Comparison of ENCODE assay signal across 49 mouse cellular contexts in the genomic region with DNA sequence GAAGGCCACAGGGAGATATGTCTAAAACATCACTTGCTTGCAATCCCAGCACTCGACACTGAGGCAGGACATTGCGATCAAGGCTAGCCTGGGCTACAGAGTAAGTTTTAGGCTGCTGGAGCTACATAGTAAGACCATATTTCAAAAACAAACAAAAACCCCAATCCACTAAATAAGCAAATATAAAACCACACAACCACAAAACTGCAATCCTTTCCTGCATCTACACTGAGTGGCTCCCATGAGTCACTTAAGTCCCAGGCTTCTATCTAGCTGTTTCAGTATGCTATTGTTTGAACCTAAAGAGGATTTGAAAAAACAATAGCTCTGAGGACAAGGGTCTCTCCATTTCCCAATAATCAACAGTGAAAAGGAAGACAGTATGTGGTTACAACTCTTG. TPM values are rescaled to one million over a fixed set of nuclear protein-coding genes. Genes with fewer than 3 reads are reported as not detected.
"Had no signal": no experiment of that assay in that cellular context is flagged by ENCODE, and none has a peak within 500 bp of the region (broad histone marks: within the 10 kb centered on the region; RNA-seq: fewer than 3 reads in every experiment).

No protein-coding gene starts in this region.

- H3K4me3 ChIP-seq: heart, embryonic 13.5 days; heart, embryonic 15.5 days; hindbrain, embryonic 10.5 days; hindbrain, embryonic 12.5 days; hindbrain, embryonic 13.5 days; hindbrain, embryonic 15.5 days; intestine, embryonic 15.5 days; kidney, embryonic 15.5 days; layer of hippocampus, adult 2 months; left cerebral cortex, adult 2 months had no signal

- H3K27me3 ChIP-seq: heart, embryonic 13.5 days; heart, embryonic 15.5 days; hindbrain, embryonic 12.5 days; hindbrain, embryonic 13.5 days; hindbrain, embryonic 15.5 days; intestine, embryonic 15.5 days; kidney, embryonic 15.5 days had no signal

- DNase-seq: heart, postnatal 10 days; heart, postnatal 14 days; heart, postnatal 36 days; heart, postnatal 4 days; kidney, adult 11 months; kidney, adult 18-20 months; kidney, adult 2 months; kidney, adult 8-10 months; kidney, adult 9 months; kidney, postnatal 10 days; kidney, postnatal 14 days; kidney, postnatal 25 days; kidney, postnatal 36 days; kidney, postnatal 4 days; layer of hippocampus, adult 9-11 months; layer of hippocampus, postnatal 36 days had no signal

- ATAC-seq: hindbrain, embryonic 16.5 days; hindbrain, postnatal 0 days; inflammation-experienced regulatory T-cells, adult 6 months; intestine, embryonic 15.5 days; intestine, embryonic 16.5 days; intestine, postnatal 0 days had no signal

RNA-seq across cellular contexts. Expression of a gene that starts 32.7 kb away (rescaled TPM):
- total RNA-seq: heart, postnatal 10 days; heart, postnatal 14 days; heart, postnatal 25 days; heart, postnatal 36 days; heart, postnatal 4 days; hematopoietic stem cell, adult 5-6 weeks; hindbrain, postnatal 0 days; layer of hippocampus, adult 18-20 months; layer of hippocampus, adult 2 months; layer of hippocampus, adult 8-10 months; layer of hippocampus, postnatal 14 days; layer of hippocampus, postnatal 25 days; layer of hippocampus, postnatal 36 days; left cerebral cortex, adult 18-20 months; left cerebral cortex, adult 2 months; left cerebral cortex, adult 8-10 months had no signal
- polyA plus RNA-seq: heart, embryonic 13.5 days; heart, embryonic 14.5 days; heart, embryonic 15.5 days; heart, embryonic 16.5 days; heart, postnatal 0 days; hindbrain, embryonic 10.5 days; hindbrain, embryonic 11.5 days; hindbrain, embryonic 12.5 days; hindbrain, embryonic 14.5 days; inflammation-experienced regulatory T-cells, adult 6 months; intestine, embryonic 14.5 days; intestine, embryonic 15.5 days; intestine, embryonic 16.5 days; intestine, postnatal 0 days; kidney, adult 2 months; kidney, embryonic 14.5 days; kidney, embryonic 15.5 days; kidney, embryonic 16.5 days; kidney, postnatal 0 days; large intestine, adult 2 months had no signal

RNA-seq across cellular contexts. Expression of a gene that starts 35.6 kb away (rescaled TPM):
- total RNA-seq: heart, postnatal 10 days; heart, postnatal 14 days; heart, postnatal 25 days; heart, postnatal 36 days; heart, postnatal 4 days; hematopoietic stem cell, adult 5-6 weeks had no signal
- polyA plus RNA-seq: heart, embryonic 13.5 days; heart, embryonic 14.5 days; heart, embryonic 15.5 days; heart, embryonic 16.5 days; heart, postnatal 0 days; kidney, embryonic 14.5 days; kidney, embryonic 16.5 days; kidney, postnatal 0 days had no signal
